Mouse (Mus musculus) MEL (cell line): ENCODE measurements at regions not wholly inside any gene's neighbourhood (a gene's known extent, or its start where the extent isn't known, plus 50 kb on each side); places are given as distances from the start of the nearest gene placed in this dataset.
A peak's percentile ranks its signal among the peaks of the same experiment; 100 is the strongest.

Experiments used
- DNase-seq: peaks from one replicate; pipeline ENCODE4 v3.0.0; 2011; ENCODE audit warnings: low read depth, low spot score
- H3K27ac ChIP-seq: 2 replicates; pipeline ENCODE4 v1.5.1; 2012; ENCODE audit warnings: low read depth, mild to moderate bottlenecking, control low read depth, low read length, moderate library complexity; ENCODE audit not compliant: control insufficient read depth
- H3K27me3 ChIP-seq, 2 experiments: fragments of 150-350 bp in 1 of 2; sonication (generic) in 1 of 2; 2 replicates each; pipeline ENCODE4 v1.6.1; 2012; ENCODE audit warnings: low read length in 2 of 2, mild to moderate bottlenecking in 2 of 2, improper control_type of control experiment in 1 of 2, moderate library complexity in 1 of 2; ENCODE audit not compliant: insufficient read depth in 2 of 2, control insufficient read depth in 1 of 2
- H3K36me3 ChIP-seq, 2 experiments: 2 replicates each; pipeline ENCODE4 v1.6.1; 2012 to 2014; ENCODE audit warnings: low read length in 2 of 2, improper control_type of control experiment in 1 of 2, inconsistent platforms in 1 of 2, mild to moderate bottlenecking in 1 of 2; ENCODE audit not compliant: insufficient read depth in 2 of 2, control insufficient read depth in 1 of 2
- H3K4me1 ChIP-seq, 2 experiments: fragments of 150-350 bp in 1 of 2; sonication (generic) in 1 of 2; 2 replicates each; pipeline ENCODE4 v1.6.1; 2012; ENCODE audit warnings: low read length in 2 of 2, improper control_type of control experiment in 1 of 2, mild to moderate bottlenecking in 1 of 2; ENCODE audit not compliant: insufficient read depth in 2 of 2, control insufficient read depth in 1 of 2
- H3K4me3 ChIP-seq, 2 experiments: fragments of 150-350 bp in 1 of 2; sonication (generic) in 1 of 2; 2 replicates each; pipeline ENCODE4 v1.5.1; 2012; ENCODE audit warnings: low read depth in 2 of 2, low read length in 2 of 2, mild to moderate bottlenecking in 2 of 2, moderate library complexity in 2 of 2, control low read depth in 1 of 2, improper control_type of control experiment in 1 of 2; ENCODE audit not compliant: control insufficient read depth in 1 of 2, insufficient read depth in 1 of 2
- H3K79me2 ChIP-seq: 2 replicates; pipeline ENCODE4 v1.6.1; 2012; ENCODE audit warnings: mild to moderate bottlenecking, low read length, moderate library complexity; ENCODE audit not compliant: control insufficient read depth, poor library complexity, insufficient read depth
- H3K9ac ChIP-seq: 2 replicates; pipeline ENCODE4 v1.6.1; 2012; ENCODE audit warnings: low read depth, mild to moderate bottlenecking, control low read depth, low read length, moderate library complexity; ENCODE audit not compliant: control insufficient read depth, poor library complexity, severe bottlenecking
- H3K9me3 ChIP-seq: fragments of 150-350 bp; sonication (generic); replicated peaks from 2 replicates; pipeline ENCODE4 v1.6.1; 2012; ENCODE audit warnings: mild to moderate bottlenecking, low read length, improper control_type of control experiment, moderate library complexity; ENCODE audit not compliant: insufficient read depth
- BHLHE40 ChIP-seq: IDR thresholded peaks from 2 replicates; pipeline ENCODE4 v1.6.1; 2012; ENCODE audit warnings: low read depth, mild to moderate bottlenecking, inconsistent platforms, low read length, improper control_type of control experiment, borderline replicate concordance
- CHD2 ChIP-seq: IDR thresholded peaks from 2 replicates; pipeline ENCODE4 v1.6.1; 2011; ENCODE audit warnings: low read length, improper control_type of control experiment
- CTCF ChIP-seq, 3 experiments: IDR thresholded peaks in 2 of 3; conservative IDR thresholded peaks in 1 of 3; 2 replicates each; pipeline ENCODE4 v1.5.1; 2011 to 2012; ENCODE audit warnings: low read length in 3 of 3, low read depth in 2 of 3, mild to moderate bottlenecking in 2 of 3, improper control_type of control experiment in 1 of 3, inconsistent platforms in 1 of 3, mixed read lengths in 1 of 3, moderate library complexity in 1 of 3; ENCODE audit not compliant: control insufficient read depth in 1 of 3, insufficient read depth in 1 of 3, poor library complexity in 1 of 3, severe bottlenecking in 1 of 3
- E2F4 ChIP-seq: IDR thresholded peaks from 2 replicates; pipeline ENCODE4 v1.6.1; 2011; ENCODE audit warnings: low read depth, low read length, improper control_type of control experiment, borderline replicate concordance
- EP300 ChIP-seq, 2 experiments: IDR thresholded peaks; 2 replicates each; pipeline ENCODE4 v1.6.1; 2011; ENCODE audit warnings: improper control_type of control experiment in 2 of 2, low read length in 2 of 2, low read depth in 1 of 2, mild to moderate bottlenecking in 1 of 2
- ETS1 ChIP-seq: IDR thresholded peaks from 2 replicates; pipeline ENCODE4 v1.6.1; 2012; ENCODE audit warnings: low read depth, mild to moderate bottlenecking, inconsistent platforms, low read length, improper control_type of control experiment, moderate library complexity
- GABPA ChIP-seq: IDR thresholded peaks from 2 replicates; pipeline ENCODE4 v1.6.1; 2012; ENCODE audit warnings: low read depth, mild to moderate bottlenecking, inconsistent platforms, low read length, improper control_type of control experiment, moderate library complexity
- GATA1 ChIP-seq: IDR thresholded peaks from 2 replicates; pipeline ENCODE4 v1.6.1; 2011; ENCODE audit warnings: low read depth, low read length, improper control_type of control experiment
- JUND ChIP-seq: IDR thresholded peaks from 2 replicates; pipeline ENCODE4 v1.6.1; 2011; ENCODE audit warnings: low read depth, mild to moderate bottlenecking, improper control_type of control experiment, low read length
- KAT2A ChIP-seq: conservative IDR thresholded peaks from 2 replicates; pipeline ENCODE4 v1.6.1; 2012; ENCODE audit warnings: low read depth, low read length, improper control_type of control experiment, inconsistent platforms
- MAFK ChIP-seq: IDR thresholded peaks from 2 replicates; pipeline ENCODE4 v1.6.1; 2011; ENCODE audit warnings: low read depth, mild to moderate bottlenecking, low read length, improper control_type of control experiment, borderline replicate concordance
- MAX ChIP-seq: IDR thresholded peaks from 2 replicates; pipeline ENCODE4 v1.6.1; 2011; ENCODE audit warnings: low read length, improper control_type of control experiment
- MAZ ChIP-seq: IDR thresholded peaks from 2 replicates; pipeline ENCODE4 v1.6.1; 2012; ENCODE audit warnings: low read depth, mild to moderate bottlenecking, inconsistent platforms, low read length, improper control_type of control experiment
- MEF2A ChIP-seq: IDR thresholded peaks from 2 replicates; pipeline ENCODE4 v1.6.1; 2014; ENCODE audit warnings: low read depth, mild to moderate bottlenecking, inconsistent platforms, low read length, improper control_type of control experiment; ENCODE audit not compliant: poor library complexity, insufficient replicate concordance, severe bottlenecking; ENCODE audit errors: extremely low read depth
- MXI1 ChIP-seq: IDR thresholded peaks from 2 replicates; pipeline ENCODE4 v1.6.1; 2011; ENCODE audit warnings: mild to moderate bottlenecking, low read depth, low read length, improper control_type of control experiment
- MYB ChIP-seq: IDR thresholded peaks from 2 replicates; pipeline ENCODE4 v1.6.1; 2011; ENCODE audit warnings: mild to moderate bottlenecking, low read depth, low read length, improper control_type of control experiment
- MYC ChIP-seq: IDR thresholded peaks from 2 replicates; pipeline ENCODE4 v1.6.1; 2011; ENCODE audit warnings: low read depth, mild to moderate bottlenecking, low read length, improper control_type of control experiment, moderate library complexity
- NELFE ChIP-seq: IDR thresholded peaks from 2 replicates; pipeline ENCODE4 v1.6.1; 2011; ENCODE audit warnings: low read depth, low read length, improper control_type of control experiment
- NRF1 ChIP-seq: IDR thresholded peaks from 2 replicates; pipeline ENCODE4 v1.6.1; 2014; ENCODE audit warnings: low read depth, mild to moderate bottlenecking, inconsistent platforms, low read length, improper control_type of control experiment, moderate library complexity; ENCODE audit not compliant: poor library complexity, insufficient read depth, severe bottlenecking
- POLR2AphosphoS2 ChIP-seq: IDR thresholded peaks from 2 replicates; pipeline ENCODE4 v1.6.1; 2011; ENCODE audit warnings: low read length, improper control_type of control experiment
- RCOR1 ChIP-seq: IDR thresholded peaks from 2 replicates; pipeline ENCODE4 v1.6.1; 2012; ENCODE audit warnings: low read depth, mild to moderate bottlenecking, inconsistent platforms, low read length, improper control_type of control experiment
- SIN3A ChIP-seq: IDR thresholded peaks from 2 replicates; pipeline ENCODE4 v1.6.1; 2012; ENCODE audit warnings: low read length, improper control_type of control experiment, inconsistent platforms
- SMC3 ChIP-seq: IDR thresholded peaks from 2 replicates; pipeline ENCODE4 v1.6.1; 2011; ENCODE audit warnings: low read depth, low read length, improper control_type of control experiment
- TAL1 ChIP-seq: IDR thresholded peaks from 2 replicates; pipeline ENCODE4 v1.6.1; 2012; ENCODE audit warnings: mild to moderate bottlenecking, inconsistent platforms, low read length, moderate library complexity, mixed read lengths
- TBP ChIP-seq: IDR thresholded peaks from 2 replicates; pipeline ENCODE4 v1.8.0; 2011; ENCODE audit warnings: low read depth, low read length, improper control_type of control experiment
- TCF12 ChIP-seq: IDR thresholded peaks from 2 replicates; pipeline ENCODE4 v1.6.1; 2014; ENCODE audit warnings: low read depth, mild to moderate bottlenecking, inconsistent platforms, low read length, improper control_type of control experiment, moderate library complexity
- UBTF ChIP-seq: IDR thresholded peaks from 2 replicates; pipeline ENCODE4 v1.6.1; 2012; ENCODE audit warnings: low read depth, mild to moderate bottlenecking, inconsistent platforms, low read length, improper control_type of control experiment, moderate library complexity, borderline replicate concordance; ENCODE audit not compliant: insufficient read depth
- ZC3H11A ChIP-seq: IDR thresholded peaks from 2 replicates; pipeline ENCODE4 v1.6.1; 2012; ENCODE audit warnings: low read depth, mild to moderate bottlenecking, inconsistent platforms, low read length, improper control_type of control experiment
- ZKSCAN1 ChIP-seq: IDR thresholded peaks from 2 replicates; pipeline ENCODE4 v1.6.1; 2012; ENCODE audit warnings: low read depth, mild to moderate bottlenecking, inconsistent platforms, low read length, improper control_type of control experiment, moderate library complexity
- ZMIZ1 ChIP-seq: IDR thresholded peaks from 2 replicates; pipeline ENCODE4 v1.6.1; 2012; ENCODE audit warnings: low read depth, mild to moderate bottlenecking, inconsistent platforms, low read length, improper control_type of control experiment, moderate library complexity
- ZNF384 ChIP-seq: IDR thresholded peaks from 2 replicates; pipeline ENCODE4 v1.6.1; 2012; ENCODE audit warnings: low read depth, mild to moderate bottlenecking, inconsistent platforms, low read length, improper control_type of control experiment

- Histone ChIP-seq H3K9me3 (no peaks in the 10 kb centered on the region), H3K36me3 (peaks cover 0 to 17% of the 10 kb centered on the region in 2 experiments; a peak in 2 of 4 replicates), H3K4me1 (peaks cover 6 to 10% of the 10 kb centered on the region in 2 experiments), H3K4me3 (no peak overlapping the region), H3K27me3 (no peaks in the 10 kb centered on the region; a peak in 1 of 4 replicates), H3K9ac (no peak overlapping the region), H3K79me2 (no peaks in the 10 kb centered on the region), H3K27ac (no peak overlapping the region)
- DNase-seq = peak; percentile 65
- no peak for TF ChIP-seq UBTF
- TF ChIP-seq NRF1 = no peak
- no peak for TF ChIP-seq ZKSCAN1
- TF ChIP-seq JUND = no peak
- TF ChIP-seq BHLHE40 = no peak
- peak; percentile 49 for TF ChIP-seq TAL1
- TF ChIP-seq MAZ = 0 out of 2 replicates have a peak, but pooled peaks have one; percentile 50
- TF ChIP-seq TCF12 = 0 out of 2 replicates have a peak, but pooled peaks have one; percentile 22
- TF ChIP-seq EP300 (IDR thresholded peaks at IDR 0.05; ENCODE audit: low read depth in 1 of 2, low read length in 2 of 2) = peak; percentile 61 to 66; a peak in 3 of 4 replicates
- TF ChIP-seq MAFK = no peak
- TF ChIP-seq RCOR1 = no peak
- TF ChIP-seq GABPA = no peak
- peak; percentile 28; the same call in 1 of the 2 replicates for TF ChIP-seq ETS1
Observed at GRCm38 (mm10) chr4:35561303-35561702, 335.3 kb upstream of the C9orf72 start.

GRCm38 (mm10) chr4:35560004-35560403 is 334.0 kb upstream of the C9orf72 start:
- Histone ChIP-seq H3K27ac (peak overlapping the region; percentile 43), H3K36me3 (peaks cover 0 to 17% of the 10 kb centered on the region in 2 experiments; a peak in 2 of 4 replicates), H3K9ac (no peak overlapping the region), H3K4me3 (no peak overlapping the region), H3K4me1 (peaks cover 6 to 10% of the 10 kb centered on the region in 2 experiments), H3K9me3 (no peaks in the 10 kb centered on the region), H3K79me2 (no peaks in the 10 kb centered on the region), H3K27me3 (no peaks in the 10 kb centered on the region; a peak in 1 of 4 replicates)
- DNase-seq = peak; percentile 74
- TF ChIP-seq KAT2A (no peak), MYC (0 out of 2 replicates have a peak, but pooled peaks have one; percentile 35), CTCF (IDR thresholded peaks at IDR 0.05 in 2 of 3, conservative IDR thresholded peaks at IDR 0.05 in 1 of 3; ENCODE audit: control insufficient read depth in 1 of 3, insufficient read depth in 1 of 3, low read depth in 2 of 3, low read length in 3 of 3, poor library complexity in 1 of 3, severe bottlenecking in 1 of 3) (no peak), TAL1 (peak; percentile 87), UBTF (no peak), JUND (no peak), GABPA (no peak), MYB (no peak), SIN3A (peak; percentile 63; the same call in 1 of the 2 replicates), MXI1 (no peak), GATA1 (peak; percentile 91), ZKSCAN1 (no peak), ZC3H11A (no peak), MAFK (no peak), SMC3 (no peak), MEF2A (no peak), ZNF384 (no peak; the same call in 1 of the 2 replicates), NELFE (no peak), CHD2 (no peak), ZMIZ1 (no peak), MAX (no peak), POLR2AphosphoS2 (no peak), E2F4 (no peak), TBP (no peak)
